Mouse (Mus musculus) thymus, postnatal 4 days (tissue): Measurements from ENCODE around the gene Aif1.

Source experiments
- DNase-seq: peaks from one replicate; pipeline ENCODE4 v3.0.0; 2021

Gene Aif1

GRCm38 (mm10) chr17:35194844-35195630 is 19.2 kb upstream of the Aif1 start:
- peak; percentile 62 for DNase-seq

DNA sequence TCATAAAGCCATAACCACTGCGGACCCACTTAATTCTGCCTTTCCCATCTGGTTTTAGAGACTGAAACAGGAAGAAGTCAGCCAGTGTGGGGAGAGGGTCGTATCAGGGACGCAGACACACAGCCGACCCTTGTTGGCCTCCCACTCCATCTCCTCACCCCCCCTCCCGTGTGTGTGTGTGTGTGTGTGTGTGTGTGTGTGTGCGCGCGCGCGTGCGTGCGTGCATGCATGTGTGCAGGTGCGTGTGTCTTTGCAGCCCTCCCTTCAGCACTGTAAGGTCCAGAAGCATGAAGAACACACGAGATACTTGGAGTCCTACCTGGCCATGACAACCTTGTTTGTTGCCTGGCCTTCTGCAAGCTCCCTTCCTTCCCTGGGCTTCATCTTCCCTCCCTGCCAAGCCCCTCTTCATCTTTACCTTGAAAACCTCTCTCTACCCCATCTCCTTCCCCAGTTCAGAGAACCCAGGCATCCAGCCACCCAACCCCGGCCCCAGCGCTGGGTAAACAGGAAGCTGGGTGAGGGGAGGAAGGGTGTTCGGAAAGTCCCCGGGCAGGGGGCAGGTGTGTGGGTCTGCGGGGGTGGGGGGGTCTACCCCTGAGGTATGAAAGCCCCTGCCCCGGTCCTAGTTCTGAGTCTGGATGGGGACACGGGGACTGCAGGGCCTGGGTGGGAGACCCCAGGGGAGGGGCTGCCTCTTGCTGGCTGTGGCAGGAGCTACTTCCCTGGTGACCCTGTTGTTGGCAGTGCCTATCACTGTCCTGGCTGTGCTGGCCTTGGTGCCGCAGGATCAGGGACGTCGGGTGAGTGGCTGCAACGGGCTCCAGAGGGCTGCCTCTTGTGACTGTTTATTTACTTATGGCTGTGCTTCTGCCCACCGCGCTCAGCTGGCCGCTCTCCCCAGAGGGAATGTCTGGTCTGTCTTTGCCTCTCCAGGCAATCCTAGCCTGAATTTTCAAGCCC is 18.3 kb upstream of the Aif1 start, which contains the start of gene Ltb:
Gene Ltb, plus strand, starts transcription at position 559 of the 963 bp plus-strand sequence.
- peak; percentile 89 for DNase-seq

DNA sequence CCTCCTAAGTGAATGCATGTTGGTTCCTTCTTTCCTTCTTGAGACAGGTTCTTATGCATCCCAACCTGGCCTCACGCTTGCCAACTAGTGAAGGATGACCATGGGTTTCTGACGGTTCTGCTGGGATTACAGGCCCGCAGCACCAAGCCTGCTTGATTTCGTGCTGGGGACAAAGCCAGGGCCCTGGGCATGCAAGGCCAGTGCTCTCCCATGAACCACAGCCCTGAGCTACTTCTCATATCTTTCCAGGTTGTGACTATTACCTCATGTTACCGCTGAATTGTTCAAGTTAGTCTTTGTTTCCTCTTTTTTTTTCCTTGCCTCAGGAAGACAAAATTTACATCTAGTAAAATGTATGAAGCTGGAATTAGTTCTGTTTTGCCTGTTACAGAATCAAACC is 17.1 kb upstream of the Aif1 start:
- peak; percentile 31 for DNase-seq

- DNase-seq = no peak
Observed at GRCm38 (mm10) chr17:35191723-35192122, 15.9 kb upstream of the Aif1 start.

- DNase-seq = peak; percentile 66
Observed at GRCm38 (mm10) chr17:35190096-35190495, 14.2 kb upstream of the Aif1 start.

DNA sequence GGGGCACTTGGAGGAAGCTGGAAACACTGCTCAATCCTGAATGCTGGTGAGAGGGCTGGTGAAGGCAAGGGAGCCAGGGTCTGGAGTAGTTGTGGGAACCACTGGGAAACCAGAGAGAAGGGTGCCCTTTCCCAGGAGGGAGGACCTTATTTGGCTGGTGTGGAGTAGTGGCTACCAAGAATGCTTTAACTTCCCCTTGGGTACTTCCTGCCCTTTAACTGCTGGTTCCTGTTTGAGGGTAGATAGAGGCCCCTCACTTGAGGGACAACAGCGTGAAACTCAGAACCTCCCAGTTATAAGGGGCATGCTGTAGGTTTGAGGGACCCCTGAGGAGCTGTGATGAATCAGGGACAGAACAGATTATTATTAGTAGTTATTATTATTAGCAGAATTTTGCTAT is 13.3 kb upstream of the Aif1 start:
- no peak for DNase-seq

GRCm38 (mm10) chr17:35187959-35188610 is 12.2 kb upstream of the Aif1 start, which contains the start of gene Lst1:
Gene Lst1, minus strand, starts transcription at chr17:35188439.
- no peak for DNase-seq

DNA sequence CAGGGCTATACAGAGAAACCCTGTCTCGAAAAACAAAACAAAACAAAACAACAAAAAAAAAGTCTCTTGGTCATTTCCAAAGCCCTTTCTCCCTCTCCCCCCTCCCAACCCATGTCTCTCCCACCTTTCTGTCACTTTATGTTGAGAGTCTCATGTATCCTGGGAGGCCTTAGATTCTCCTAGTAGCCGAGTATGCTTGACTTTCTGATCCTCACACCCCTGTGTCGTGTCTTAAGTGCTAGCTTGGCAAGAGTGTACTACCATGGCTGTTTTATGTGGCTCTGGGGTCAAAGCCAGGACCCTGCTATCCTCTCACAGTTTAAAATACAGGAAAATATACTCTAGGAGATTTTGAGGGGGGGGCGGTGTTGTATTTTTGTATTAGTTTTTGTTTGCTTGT is 11.5 kb upstream of the Aif1 start:
- DNase-seq = no peak

DNA sequence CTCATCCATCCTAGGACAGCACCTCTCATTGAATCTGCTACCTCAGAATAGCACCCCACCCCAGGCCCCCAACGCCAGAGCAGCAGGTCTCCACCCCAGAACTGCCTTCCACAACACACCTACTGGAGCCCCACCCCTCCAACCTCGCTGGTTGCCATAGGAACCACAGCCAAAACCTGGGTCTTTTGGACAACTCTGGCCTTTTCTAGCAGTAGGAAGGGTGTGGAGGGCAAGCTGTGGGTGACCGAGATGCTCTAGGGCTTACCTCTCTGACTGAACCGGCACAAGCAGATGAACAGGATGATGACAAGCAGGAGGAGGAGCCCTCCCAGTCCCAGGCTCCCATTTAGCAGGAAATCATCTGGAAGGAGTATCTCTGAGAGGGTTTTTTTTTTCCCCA is 10.8 kb upstream of the Aif1 start:
- peak; percentile 79 for DNase-seq

DNA sequence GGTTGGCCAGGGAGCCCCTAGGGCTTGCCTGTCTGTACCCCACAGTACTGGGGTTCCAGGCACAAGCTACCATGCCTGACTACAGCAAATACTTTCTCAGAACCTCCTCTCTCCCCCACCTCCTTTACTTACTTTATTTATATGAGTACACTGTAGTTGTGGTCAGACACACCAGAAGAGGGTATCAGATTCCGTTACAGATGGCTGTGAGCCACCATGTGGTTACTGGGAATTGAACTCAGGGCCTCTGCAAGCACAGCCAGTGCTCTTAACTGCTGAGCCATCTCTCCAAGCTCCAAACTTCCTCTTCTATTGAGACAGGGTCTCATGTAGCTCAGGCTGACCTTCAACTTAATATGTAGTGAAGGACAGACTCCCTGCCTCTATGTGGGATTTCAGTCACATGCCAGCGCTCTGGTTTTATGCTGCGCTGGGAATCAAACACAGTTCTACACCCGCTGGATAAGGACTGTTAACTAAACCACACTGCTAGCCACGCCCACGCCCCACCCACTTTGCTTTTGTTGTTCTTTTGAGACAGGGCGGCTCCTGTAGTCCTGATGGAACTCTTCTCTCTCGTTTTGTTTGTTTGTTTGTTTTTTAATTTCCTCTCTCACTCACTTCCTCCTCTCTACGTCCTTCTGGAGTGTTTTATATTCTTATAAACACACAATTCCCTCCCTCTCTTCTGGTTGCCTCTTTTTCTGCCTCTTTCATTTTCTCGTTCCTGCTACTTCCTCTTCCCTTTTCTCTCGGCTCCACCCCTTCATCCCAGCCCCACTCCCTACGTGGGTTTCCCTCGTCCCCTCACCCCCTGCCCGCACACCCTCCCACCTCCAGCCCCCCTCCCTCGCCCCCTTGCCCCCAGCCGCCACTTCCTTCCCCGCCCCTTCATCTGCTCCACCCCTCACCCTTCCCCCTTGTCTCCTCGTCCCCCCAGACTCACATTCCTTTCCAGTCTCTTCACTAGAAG is 10.1 kb upstream of the Aif1 start:
- DNase-seq = peak; percentile 96

- no peak for DNase-seq
Observed at GRCm38 (mm10) chr17:35180093-35180492, 4.2 kb upstream of the Aif1 start.

DNA sequence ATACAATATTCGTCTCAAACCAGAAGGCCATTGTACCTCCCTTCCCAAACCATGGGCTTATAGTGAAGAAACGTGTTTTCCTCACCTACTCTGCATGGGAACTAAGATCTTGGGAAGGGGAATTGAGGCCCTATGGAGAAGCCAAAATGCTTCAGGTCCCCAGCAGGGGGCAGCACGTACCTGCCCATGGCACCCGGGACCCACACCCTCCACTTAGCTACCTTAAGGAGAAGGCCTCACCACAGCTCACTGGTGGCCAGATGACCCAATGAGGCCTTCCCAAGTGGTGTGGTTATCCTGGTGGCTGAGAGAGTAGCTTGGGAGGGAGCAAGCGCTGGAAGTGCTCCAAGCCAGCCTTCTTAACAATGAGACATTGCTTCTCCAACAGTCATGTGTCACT is 2.7 kb upstream of the Aif1 start:
- DNase-seq = peak; percentile 94

GRCm38 (mm10) chr17:35175382-35175781 is 486 bp downstream of the Aif1 start:
- no peak for DNase-seq

- DNase-seq = no peak
Observed at GRCm38 (mm10) chr17:35174201-35174977, 1.5 kb downstream of the Aif1 start.

GRCm38 (mm10) chr17:35173329-35173728 is 2.5 kb downstream of the Aif1 start:
- DNase-seq = no peak

DNA sequence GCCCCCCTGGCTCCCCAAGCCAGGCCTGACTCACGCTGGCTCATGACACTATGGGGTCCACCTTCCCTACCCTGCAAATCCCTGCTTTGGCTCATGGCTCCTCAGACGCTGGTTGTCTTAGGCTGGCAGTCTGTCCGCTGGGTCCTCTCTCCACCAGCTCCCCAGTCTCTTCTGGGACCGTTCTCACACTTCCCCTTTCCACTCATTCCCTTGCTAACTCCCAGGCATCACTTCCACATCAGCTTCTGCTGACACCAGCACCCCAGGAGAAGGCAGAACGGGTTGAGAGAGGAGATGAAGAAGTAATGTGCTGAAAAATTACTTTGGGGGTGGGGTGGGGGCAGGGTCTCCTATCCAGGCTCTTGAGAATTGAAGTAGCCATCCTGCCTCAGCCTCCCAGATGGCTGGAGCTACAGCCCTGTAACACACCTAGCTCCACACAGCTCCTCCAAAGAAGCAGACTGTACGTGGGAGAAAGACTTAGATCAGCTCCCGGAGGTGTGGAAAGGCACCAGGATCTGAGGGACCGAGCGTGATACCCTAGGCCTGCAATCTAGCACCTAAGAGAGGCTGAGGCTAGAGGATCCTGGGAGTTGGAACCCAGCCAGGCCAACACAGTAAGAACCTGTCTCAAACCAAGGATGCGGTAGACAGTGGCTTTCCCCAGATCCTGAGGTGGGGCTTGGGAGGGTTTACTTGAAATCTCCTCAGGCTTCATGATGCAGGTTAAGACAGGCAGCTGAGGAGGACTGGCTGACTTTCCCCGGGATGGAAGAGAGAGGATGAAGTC is 3.2 kb downstream of the Aif1 start:
- no peak for DNase-seq

GRCm38 (mm10) chr17:35168541-35169207 is 7.2 kb downstream of the Aif1 start:
- no peak for DNase-seq

- no peak for DNase-seq
Observed at GRCm38 (mm10) chr17:35167794-35168193, 8.1 kb downstream of the Aif1 start.

- peak; percentile 80 for DNase-seq
Observed at GRCm38 (mm10) chr17:35166352-35167035, 9.4 kb downstream of the Aif1 start.
